Mouse (Mus musculus) T-helper 2 cell (primary cell): ENCODE data around the gene Eef2kmt.

Experiments used
- in situ Hi-C: fragments of 300-600 bp; cut with MboI, MseI; formaldehyde crosslinking; loops from one replicate; pipeline ENCODE4 v1.15.1; 2025; ENCODE audit warnings: high pct_unique_total_duplicates

Gene Eef2kmt

DNA sequence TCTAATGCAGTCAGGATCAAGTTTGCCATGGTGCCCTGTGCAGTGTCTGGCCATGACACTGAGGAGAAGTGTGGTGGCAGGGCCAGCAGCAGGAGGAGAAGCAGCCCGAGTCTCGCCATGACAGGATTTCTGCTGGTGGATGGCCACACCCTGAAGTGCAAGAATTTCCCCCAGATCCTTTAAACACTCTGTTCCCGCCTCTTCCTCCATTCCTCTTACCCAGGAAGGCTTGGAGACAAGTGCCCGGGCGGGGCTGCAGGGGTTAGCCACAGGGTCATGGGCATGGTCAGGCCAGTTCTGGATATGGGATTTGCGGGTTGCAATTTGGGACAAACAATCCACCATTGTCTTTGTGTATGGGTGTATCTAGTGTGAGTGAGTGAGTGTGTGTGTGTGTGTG lies 33.6 kb downstream of the Eef2kmt start, which contains the start of gene AU021092:
AU021092 (minus strand) TSS at position 160 of the 400 bp plus-strand sequence.
- in situ Hi-C loops: no loop called here

DNA sequence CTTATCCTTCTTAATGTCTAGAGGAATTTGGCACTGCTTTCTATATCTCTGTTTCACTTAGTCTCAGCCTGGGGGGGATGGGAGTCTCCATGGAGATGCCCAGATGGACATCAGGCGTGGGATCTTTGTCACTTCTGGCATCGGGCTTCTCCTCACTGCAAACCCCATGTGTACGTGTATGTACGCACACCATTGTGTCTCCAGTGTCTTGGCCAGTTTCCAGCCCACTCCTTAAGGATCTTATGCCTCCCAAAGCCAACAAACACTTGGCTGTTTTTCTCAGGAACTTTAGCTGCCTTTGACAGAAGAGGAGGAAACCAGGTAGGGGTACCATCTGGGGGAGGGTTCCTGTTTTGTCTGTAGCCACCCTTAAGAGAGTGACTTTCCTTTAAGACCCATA lies 34.4 kb downstream of the Eef2kmt start:
- in situ Hi-C loops: no loop called here

DNA sequence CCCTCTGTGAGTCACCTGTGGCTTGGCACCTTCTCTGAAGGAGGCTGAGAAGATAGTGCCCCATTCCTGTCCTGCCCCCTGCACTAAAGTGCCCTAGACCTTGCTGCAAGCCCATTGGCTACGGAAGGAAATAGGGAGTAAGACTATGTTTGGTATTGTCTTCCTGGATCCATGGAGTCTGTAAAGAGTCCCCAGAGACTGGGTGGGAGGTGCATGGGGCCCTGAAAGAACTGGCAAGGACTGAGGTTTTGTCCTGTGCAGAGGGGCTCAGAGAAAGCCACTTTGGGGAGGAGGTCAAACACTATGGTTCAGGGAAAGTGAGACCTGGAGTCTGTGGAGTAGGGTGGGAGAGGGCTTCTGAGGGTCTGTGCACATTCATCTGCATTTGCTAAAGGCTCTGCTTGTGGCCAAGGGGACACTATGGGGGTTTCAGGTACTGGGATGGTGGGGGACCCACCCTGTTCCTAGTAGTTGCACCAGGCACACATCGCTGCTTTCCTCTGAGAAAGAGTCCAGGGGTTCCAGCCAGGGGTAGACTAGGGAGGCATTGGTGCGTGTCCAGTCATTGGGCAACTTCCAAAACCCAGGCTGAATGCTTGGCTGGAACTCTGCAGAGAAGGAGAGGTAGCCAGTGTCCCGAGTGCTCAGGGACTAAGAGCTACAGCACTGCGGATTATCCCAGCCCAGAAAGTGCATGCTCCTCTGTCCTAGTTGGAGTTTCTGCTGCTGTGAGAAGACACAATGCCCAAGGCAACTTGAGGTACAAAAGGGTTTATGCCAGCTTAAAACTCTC lies 38.2 kb downstream of the Eef2kmt start:
- in situ Hi-C loops: no loop called here

DNA sequence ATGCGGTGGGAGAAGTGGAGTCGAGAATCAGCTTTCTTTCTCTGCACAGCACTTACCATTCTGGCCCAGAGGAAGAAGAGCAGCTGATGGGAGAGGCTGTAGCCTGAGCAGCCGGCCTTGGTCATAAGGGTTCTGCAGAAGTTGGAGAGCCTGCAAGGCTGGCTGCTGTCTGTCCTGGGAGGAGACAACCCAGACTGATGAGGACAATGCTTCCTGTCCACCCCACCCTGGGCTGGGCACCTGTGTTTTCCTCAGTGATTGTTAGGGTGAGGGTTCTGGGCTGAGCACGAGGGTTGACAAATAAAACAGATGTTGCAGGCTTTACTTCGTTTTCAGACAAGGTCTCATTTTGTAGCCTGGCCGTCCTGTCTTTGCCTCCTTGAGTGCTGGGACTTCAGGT lies 39.1 kb downstream of the Eef2kmt start:
- in situ Hi-C loops: no loop called here

DNA sequence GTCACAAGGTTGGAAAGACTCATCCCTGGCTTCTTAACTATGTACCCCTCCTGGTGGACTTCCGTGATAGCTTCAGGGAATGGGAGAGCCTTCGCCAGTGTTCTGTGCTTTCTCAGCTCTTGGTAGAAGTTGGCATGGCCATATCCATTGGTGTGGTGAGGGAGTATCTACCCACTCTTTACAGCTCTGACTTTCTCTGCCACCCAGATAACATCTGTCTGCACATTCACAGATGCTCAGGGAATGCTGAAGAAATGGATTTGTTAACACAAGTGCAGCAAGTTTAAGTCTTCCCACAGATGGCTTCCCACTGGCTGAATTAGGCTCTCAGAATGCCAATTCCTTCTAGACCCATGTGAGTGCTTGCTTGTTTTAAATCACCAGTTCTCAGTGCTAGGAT lies 41.7 kb downstream of the Eef2kmt start:
- in situ Hi-C loops: no loop called here

DNA sequence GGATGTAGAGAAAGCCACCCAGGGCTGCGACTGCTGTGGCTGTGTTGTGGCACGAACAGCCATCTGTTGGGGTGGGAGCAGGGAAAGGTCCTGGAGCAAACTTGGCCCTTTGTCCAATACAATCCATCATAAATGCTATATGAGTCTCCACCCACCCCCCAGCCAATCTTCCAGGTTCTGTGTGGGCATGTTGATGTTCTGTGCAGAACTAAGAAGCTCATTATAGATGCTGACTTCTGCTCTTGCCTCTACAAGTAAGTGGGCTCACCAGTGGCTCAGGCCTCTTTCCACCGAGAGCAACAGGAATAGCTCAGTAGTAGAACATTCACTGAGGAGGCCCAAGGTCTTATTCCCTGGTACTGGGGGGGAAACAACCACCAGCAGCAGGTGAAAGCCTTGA lies 43.6 kb downstream of the Eef2kmt start:
- in situ Hi-C loops: no loop called here

DNA sequence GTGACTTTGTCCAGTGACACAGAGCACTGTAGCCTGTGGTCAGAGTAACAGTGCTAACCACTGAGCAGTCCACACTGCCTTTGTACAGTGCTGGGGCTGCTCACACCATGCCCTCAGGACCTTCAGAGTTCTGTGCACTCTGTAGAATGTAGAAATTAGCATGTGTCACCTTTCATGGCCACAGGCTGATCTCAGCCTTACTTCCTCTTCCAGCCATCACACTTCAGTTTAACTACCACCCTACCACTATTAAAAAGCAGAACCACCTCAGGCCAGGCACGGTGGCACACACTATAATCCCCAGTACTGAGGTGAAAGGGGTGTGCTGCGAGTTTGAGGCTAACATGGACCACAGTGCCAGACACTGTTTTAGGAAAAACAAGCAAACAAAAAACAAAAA lies 45.4 kb downstream of the Eef2kmt start:
- in situ Hi-C loops: no loop called here

DNA sequence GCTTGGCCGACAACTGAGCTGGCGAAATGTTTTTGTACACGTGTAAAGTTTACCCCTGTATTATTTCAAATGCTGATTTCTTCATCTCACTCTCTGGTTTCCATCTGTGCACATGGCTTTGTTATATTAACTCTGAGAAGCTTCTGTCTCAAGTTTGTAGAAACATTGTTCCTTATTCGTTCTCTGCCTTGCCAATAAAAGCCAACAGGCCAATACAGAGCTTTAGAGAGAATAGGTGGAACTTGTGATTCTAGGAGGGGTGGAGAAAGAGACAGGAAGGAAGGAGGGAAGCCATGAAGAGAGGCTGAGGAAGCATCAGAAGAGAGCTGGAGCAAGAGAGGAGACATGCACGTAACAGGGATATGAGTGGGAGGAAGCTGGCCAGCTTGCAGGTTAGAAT lies 49.7 kb downstream of the Eef2kmt start:
- in situ Hi-C loops: no loop called here

DNA sequence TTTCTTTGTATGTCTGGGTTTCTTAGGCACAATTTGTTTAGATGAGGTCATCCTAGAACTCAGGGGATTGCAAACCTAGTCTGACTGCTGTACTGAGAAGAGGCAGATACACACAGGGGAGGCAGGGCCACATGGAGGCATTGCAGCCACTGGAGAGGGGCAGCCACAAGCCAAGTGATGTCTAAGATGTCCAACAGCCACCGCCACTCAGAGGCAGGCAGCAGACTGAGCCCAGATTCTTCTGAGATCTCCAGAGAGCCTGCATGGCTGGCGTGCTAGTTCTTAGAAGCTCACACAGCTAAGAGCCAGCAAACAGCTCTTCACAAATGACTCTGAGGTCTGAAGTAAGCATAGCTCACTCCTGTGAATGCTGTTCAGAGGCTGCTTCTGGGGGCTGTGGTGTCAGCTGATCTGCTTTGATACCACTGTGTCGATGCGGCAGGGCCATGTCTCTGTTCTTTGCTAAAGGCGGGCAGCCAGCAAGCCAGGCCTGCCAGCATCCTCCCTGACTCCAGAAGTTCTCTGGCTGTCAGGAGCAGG lies 50.3 kb downstream of the Eef2kmt start:
- in situ Hi-C loops: no loop called here

DNA sequence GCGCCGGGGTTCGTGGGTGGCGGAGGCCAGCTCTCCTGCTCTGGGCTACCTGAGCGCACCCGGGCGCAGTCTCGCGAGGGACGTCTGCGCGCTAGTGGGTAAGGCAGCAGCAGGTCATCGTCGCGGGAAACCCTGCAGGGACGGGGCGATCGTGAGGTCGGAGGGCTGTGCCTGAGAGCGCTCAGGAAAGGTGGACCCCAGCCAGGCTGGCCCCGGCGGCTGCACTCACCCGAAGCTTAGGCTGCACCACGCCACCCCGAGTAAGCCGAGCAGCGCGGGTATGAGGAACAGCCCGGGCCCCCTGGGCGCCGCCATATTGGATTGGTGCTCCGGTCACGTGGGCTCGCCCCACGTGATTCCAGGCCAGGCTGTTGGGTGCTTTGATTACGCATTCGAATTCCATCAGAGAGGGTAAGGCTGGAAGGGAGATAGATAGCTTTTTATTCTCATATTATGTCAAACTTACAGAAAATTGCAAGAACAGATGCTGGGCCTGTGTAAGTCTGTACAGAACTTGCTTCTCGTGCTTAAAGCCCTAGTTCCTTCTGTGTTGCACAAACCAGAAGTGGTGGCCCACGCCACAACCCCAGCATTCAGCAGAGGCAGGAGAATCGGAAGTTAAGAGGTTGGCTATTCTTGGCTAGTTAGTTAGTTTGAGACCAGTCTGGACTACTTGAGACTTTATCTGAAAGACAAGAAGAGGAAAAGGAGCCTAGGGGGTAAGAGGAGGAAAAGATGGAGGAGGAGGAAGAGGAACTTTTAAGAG lies 51.9 kb downstream of the Eef2kmt start, which contains the start of gene Nagpa:
Nagpa (minus strand) TSS at position 345 of the 766 bp plus-strand sequence.
- in situ Hi-C loops: loop anchor here (5.0 kb wide), 1 partner anchor 33 kb away; no protein-coding TSS in a partner anchor

DNA sequence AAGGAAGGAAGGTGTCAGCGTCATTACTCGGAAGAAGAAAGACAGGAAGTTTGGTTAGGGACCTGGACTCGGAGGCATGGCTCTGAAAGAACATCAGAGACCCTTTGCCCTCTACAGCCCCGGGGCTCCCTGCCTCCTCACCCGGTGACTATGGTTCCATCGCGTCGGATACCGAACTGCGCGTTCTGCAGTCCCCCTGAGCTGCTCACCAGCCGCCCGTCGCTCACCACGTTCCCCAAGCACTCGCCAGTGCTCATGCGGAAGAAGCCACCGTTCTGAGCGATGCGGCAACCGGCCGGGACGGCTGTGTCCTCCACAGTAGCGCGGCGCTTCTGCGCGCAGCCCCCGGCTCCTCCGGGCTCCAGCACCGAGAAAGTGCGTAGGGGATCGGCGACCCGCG lies 52.6 kb downstream of the Eef2kmt start:
- in situ Hi-C loops: loop anchor here (5.0 kb wide), 1 partner anchor 34 kb away; no protein-coding TSS in a partner anchor

DNA sequence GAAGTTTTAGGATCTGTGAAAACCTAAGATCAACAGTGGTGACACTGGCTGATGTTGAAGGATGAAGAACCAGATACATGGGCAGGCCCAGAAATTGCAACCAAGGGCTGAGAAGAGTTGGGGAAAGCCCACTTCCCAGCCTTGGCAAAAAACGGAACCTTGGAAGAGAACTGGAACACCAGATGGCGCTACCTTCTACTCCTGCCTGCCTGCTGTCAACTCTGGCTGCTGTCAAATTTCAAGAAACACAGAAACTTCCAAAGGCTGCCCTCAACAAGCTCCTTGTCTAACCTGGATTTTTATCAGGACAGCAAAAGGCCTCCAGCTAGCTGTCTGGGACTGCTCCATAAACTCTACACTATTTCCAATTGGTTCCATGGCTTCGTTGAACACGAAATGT lies 53.1 kb downstream of the Eef2kmt start:
- in situ Hi-C loops: loop anchor here (5.0 kb wide), 1 partner anchor 35 kb away; no protein-coding TSS in a partner anchor

DNA sequence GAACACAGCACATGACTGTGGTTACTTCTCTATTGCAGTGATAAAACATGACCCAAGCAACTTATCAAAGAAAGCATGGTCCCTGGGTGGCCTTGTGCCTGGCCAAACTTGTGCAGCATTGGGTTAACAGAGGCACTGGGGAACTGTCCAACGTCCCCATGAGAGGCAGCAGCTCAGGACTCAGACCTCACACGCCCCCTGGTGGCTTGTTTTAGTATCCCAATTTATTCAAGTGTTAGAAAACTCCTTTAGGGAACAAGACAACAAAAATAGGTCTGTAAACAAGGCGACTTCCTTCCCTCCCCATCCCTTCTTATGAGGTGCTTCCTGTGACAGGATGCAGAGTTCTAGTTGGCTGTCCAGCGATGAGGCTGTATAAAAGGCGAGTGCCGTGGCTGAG lies 60.7 kb downstream of the Eef2kmt start:
- in situ Hi-C loops: no loop called here
